Mouse (Mus musculus) adrenal gland, postnatal 25 days (tissue): ENCODE measurements around the gene Ets2. TPM values are rescaled to one million over a fixed set of nuclear protein-coding genes. Genes with fewer than 3 reads are reported as not detected.

Experiments
- DNase-seq: peaks from one replicate; pipeline ENCODE4 v3.0.0; 2021; ENCODE audit warnings: mixed read lengths
- total RNA-seq: library from RNA; stranded (reverse); gene quantifications from 2 replicates; pipeline ENCODE4 v1.2.3, GENCODE M21; 2021

Gene Ets2
- total RNA-seq, 1 experiment from 2014 or later, result 52.2 TPM

DNA sequence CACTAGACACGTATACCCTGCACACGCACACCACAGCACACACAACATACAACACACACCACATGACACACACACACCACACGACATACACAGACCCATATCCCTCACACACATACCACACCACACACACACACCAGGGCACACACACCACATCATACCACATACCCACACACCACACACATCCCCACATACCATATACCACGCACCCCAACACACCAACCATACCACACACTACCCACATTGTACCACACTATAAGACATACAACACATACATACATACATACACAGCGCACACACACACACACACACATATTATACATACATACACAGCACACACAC lies 68.1 kb downstream of the Ets2 start:
- no peak for DNase-seq

DNA sequence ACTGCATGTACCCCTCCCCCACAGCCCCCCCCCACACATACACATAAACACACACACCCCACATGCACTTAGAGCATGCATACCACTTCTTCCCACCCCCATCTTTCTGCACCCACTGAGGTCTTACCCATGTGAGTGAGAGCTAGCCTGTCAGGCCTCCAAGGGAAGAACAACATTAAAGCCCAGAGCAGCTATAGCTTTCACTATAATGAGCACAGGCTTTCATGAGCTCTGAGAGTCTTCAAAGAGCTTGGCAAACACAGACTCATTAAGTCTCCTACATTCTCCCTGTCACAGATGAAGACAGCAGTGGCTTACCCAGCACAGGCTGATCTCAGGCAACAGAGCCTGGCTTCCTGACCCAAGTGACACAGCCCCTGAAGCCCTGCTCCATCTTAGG lies 68.5 kb downstream of the Ets2 start:
- DNase-seq, result no peak

Other genes starting within 250 kb of the Ets2 start
- 15.8 and 24.3 TPM in 2 replicates for gene Erg, start 115.5 kb upstream of the Ets2 start, total RNA-seq